Mouse (Mus musculus) myocyte (in vitro differentiated cells): ENCODE data around the gene Tmem131l.

Source experiments
- CEBPB ChIP-seq: IDR thresholded peaks from 2 replicates; pipeline ENCODE4 v1.6.1; 2011; ENCODE audit warnings: mild to moderate bottlenecking, moderate library complexity; ENCODE audit not compliant: poor library complexity, insufficient read depth, severe bottlenecking
- E2F4 ChIP-seq: IDR thresholded peaks from one replicate; pipeline ENCODE4 v1.6.1; 2011; ENCODE audit warnings: mild to moderate bottlenecking, control low read depth, moderate library complexity; ENCODE audit not compliant: insufficient read depth
- MYOD1 ChIP-seq, 3 experiments: IDR thresholded peaks; one replicate each; pipeline ENCODE4 v1.6.1; 2011; ENCODE audit warnings: control low read depth in 2 of 3, low read depth in 2 of 3, mild to moderate bottlenecking in 2 of 3, moderate library complexity in 1 of 3; ENCODE audit not compliant: insufficient read length in 2 of 3, control insufficient read depth in 1 of 3
- POLR2A ChIP-seq: IDR thresholded peaks from one replicate; pipeline ENCODE4 v1.6.1; 2011; ENCODE audit warnings: low read depth, mild to moderate bottlenecking, control low read depth, moderate library complexity; ENCODE audit not compliant: insufficient read length
- POLR2AphosphoS2 ChIP-seq: IDR thresholded peaks from one replicate; pipeline ENCODE4 v1.6.1; 2011; ENCODE audit warnings: low read depth, control low read depth; ENCODE audit not compliant: insufficient read length
- SRF ChIP-seq: IDR thresholded peaks from one replicate; pipeline ENCODE4 v1.6.1; 2011; ENCODE audit warnings: low read depth; ENCODE audit not compliant: control insufficient read depth, insufficient read length
- TCF12 ChIP-seq: IDR thresholded peaks from one replicate; pipeline ENCODE4 v1.6.1; 2011; ENCODE audit warnings: mild to moderate bottlenecking, control low read depth; ENCODE audit not compliant: poor library complexity, insufficient read depth, severe bottlenecking
- TCF3 ChIP-seq: IDR thresholded peaks from one replicate; pipeline ENCODE4 v1.6.1; 2011; ENCODE audit warnings: low read depth, control low read depth; ENCODE audit not compliant: insufficient read length

DNA sequence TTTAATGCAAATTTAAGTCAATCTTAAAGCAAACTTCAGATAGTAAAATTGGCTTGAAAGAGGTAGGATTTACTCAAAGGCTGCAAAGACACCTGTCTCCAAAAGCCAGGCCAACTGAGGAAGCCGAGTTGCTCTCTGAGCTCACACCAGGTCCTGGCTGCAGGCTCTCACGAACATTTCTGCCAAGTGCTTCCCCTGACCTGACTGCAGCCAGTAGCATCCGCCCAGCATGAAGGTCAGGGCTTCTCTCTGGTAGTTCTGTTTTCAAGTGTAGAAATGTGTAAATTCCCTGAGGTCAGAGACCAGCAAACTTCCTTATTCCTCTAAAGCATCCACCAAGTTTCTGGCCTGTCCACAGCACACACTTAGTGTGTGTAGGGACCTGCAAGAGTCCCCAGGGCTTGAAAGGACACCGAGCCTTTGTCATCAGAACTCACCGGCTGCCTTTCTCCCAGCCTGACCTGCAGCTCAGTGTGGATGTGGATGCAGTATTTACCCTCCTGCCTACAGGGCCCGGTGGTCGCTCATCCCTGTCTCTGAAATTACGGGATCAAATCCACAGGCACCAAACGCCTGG lies 44.6 kb downstream of the Tmem131l start:
- no peak for TF ChIP-seq TCF12
- TF ChIP-seq POLR2A: no peak
- no peak for TF ChIP-seq SRF
- TF ChIP-seq CEBPB: no peak
- no peak for TF ChIP-seq E2F4
- no peak for TF ChIP-seq MYOD1 (IDR thresholded peaks at IDR 0.05; ENCODE audit: control insufficient read depth in 1 of 3, insufficient read length in 2 of 3, low read depth in 2 of 3)
- TF ChIP-seq POLR2AphosphoS2: no peak
- no peak for TF ChIP-seq TCF3
